Mouse (Mus musculus): ENCODE measurements around the gene Slc38a4.

GRCm38 (mm10) chr15:97054767-97055489 is 828 bp downstream of the Slc38a4 start:
- TF ChIP-seq CTCF (IDR thresholded peaks at IDR 0.05; ENCODE audit: borderline replicate concordance, insufficient read depth, low read depth, low read length) (no peak), POLR2A (IDR thresholded peaks at IDR 0.05; ENCODE audit: borderline replicate concordance, insufficient read depth, low read length) (no peak)
